Mouse (Mus musculus) neutrophil, adult 59 days (primary cell): ENCODE measurements around the gene Serac1. TPM values are rescaled to one million over a fixed set of nuclear protein-coding genes. Genes with fewer than 3 reads are reported as not detected.

ENCODE experiments used
- total RNA-seq, 2 experiments: library from RNA; stranded (reverse); gene quantifications; 1 replicate in 1 of 2; 2 replicates in 1 of 2; pipeline ENCODE4 v1.2.4; 2023

The Serac1 gene
- 1 to 10 TPM; 3.9 to 5.7 TPM for total RNA-seq

GRCm38 (mm10) chr17:6079287-6080122 lies at the start of gene Serac1, which contains the start of gene Gtf2h5:
Gene Serac1 (minus strand): TSS chr17:6079741.
Gene Gtf2h5 (plus strand): TSS chr17:6079786.

GRCm38 (mm10) chr17:6106361-6107014 lies 26.9 kb upstream of the Serac1 start, which contains the start of gene Tulp4:
Gene Tulp4 (plus strand): TSS chr17:6106437.

Other genes with a start within 250 kb of the Serac1 start
- gene Snx9, start 238.4 kb downstream of the Serac1 start, total RNA-seq: 10 to 100 TPM; 26.0 to 28.2 TPM
- 10 to 100 TPM; 22.6 to 25.1 TPM for gene Synj2, start 138.5 kb downstream of the Serac1 start, total RNA-seq
- gene Gtf2h5, start within 50 bp of the Serac1 start, total RNA-seq: 10 to 100 TPM; 33.8 to 42.5 TPM
- gene Tulp4, start 26.7 kb upstream of the Serac1 start, total RNA-seq: 10 to 100 TPM; 11.1 to 14.3 TPM
- gene Tmem181a, start 177.1 kb upstream of the Serac1 start, total RNA-seq: 1 to 10 TPM; 7.7 to 9.1 TPM
- gene Dynlt1a, start 237.8 kb upstream of the Serac1 start, total RNA-seq: 10 to 100 TPM in 1 of 2 experiments, 1 to 10 TPM in 1; 8.0 to 11.1 TPM